Mouse (Mus musculus): ENCODE measurements at regions not wholly inside any gene's neighbourhood (a gene's known extent, or its start where the extent isn't known, plus 50 kb on each side); places are given as distances from the start of the nearest gene placed in this dataset.

DNA sequence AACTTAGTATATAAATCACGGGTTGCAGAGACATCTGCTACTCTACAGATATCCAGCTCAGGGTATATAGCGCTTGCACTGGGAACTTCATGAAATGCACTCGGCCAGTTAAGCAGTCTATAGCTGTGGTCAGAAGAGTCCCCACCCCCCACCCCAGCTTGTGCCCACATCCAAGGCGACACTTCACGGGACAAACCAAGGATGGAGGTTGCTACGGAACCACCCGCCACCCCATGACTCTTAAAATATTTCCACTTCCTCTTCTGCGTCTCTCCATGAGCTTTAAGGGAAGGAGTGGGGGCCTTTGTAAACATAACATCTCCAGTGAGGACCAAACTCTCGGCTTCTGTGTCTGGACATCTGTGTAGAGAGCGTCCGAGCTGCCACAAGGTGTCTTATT, 469.5 kb upstream of the Fam19a5 start:
- H3K9me3 ChIP-seq (ENCODE audit: control insufficient read depth, low read length): peaks cover 17% of the 10 kb centered on the region
- no peaks in the 10 kb centered on the region for H3K4me1 ChIP-seq (ENCODE audit: control insufficient read depth)
- no peak overlapping the region for H3K4me3 ChIP-seq (replicated peaks)
- no peaks in the 10 kb centered on the region for H3K27me3 ChIP-seq (ENCODE audit: control insufficient read depth)
- TF ChIP-seq GATA1 (IDR thresholded peaks at IDR 0.05; ENCODE audit: low read length) (no peak), TAL1 (IDR thresholded peaks at IDR 0.05; ENCODE audit: low read length) (no peak)
- no peaks in the 10 kb centered on the region for H3K36me3 ChIP-seq (ENCODE audit: control insufficient read depth)

- H3K4me3 ChIP-seq (replicated peaks): no peak overlapping the region
- no peak for TF ChIP-seq GATA1 (IDR thresholded peaks at IDR 0.05; ENCODE audit: low read length)
- TF ChIP-seq TAL1 (IDR thresholded peaks at IDR 0.05; ENCODE audit: low read length): no peak
- no peaks in the 10 kb centered on the region for H3K36me3 ChIP-seq (ENCODE audit: control insufficient read depth)
- H3K9me3 ChIP-seq (ENCODE audit: control insufficient read depth, low read length): peaks cover 32% of the 10 kb centered on the region
- no peaks in the 10 kb centered on the region for H3K27me3 ChIP-seq (ENCODE audit: control insufficient read depth)
- H3K4me1 ChIP-seq (ENCODE audit: control insufficient read depth): no peaks in the 10 kb centered on the region
These were observed 454.3 kb upstream of the Fam19a5 start for GRCm38 (mm10) chr15:87089827-87090226.

GRCm38 (mm10) chr15:87091048-87091777, 452.9 kb upstream of the Fam19a5 start:
- peaks cover 33% of the 10 kb centered on the region for H3K9me3 ChIP-seq (ENCODE audit: control insufficient read depth, low read length)

GRCm38 (mm10) chr15:87097206-87097605, 446.9 kb upstream of the Fam19a5 start:
- Histone ChIP-seq H3K9me3 (ENCODE audit: control insufficient read depth, low read length) (peaks cover 39% of the 10 kb centered on the region), H3K36me3 (ENCODE audit: control insufficient read depth) (no peaks in the 10 kb centered on the region), H3K27me3 (ENCODE audit: control insufficient read depth) (no peaks in the 10 kb centered on the region), H3K4me1 (ENCODE audit: control insufficient read depth) (no peaks in the 10 kb centered on the region), H3K4me3 (replicated peaks) (no peak overlapping the region)
- TF ChIP-seq GATA1 (IDR thresholded peaks at IDR 0.05; ENCODE audit: low read length): no peak
- no peak for TF ChIP-seq TAL1 (IDR thresholded peaks at IDR 0.05; ENCODE audit: low read length)

More at GRCm38 (mm10) chr15:87091048-87091777, 452.9 kb upstream of the Fam19a5 start:
- TF ChIP-seq GATA1 (IDR thresholded peaks at IDR 0.05; ENCODE audit: low read length) (no peak), TAL1 (IDR thresholded peaks at IDR 0.05; ENCODE audit: low read length) (no peak)
- no peaks in the 10 kb centered on the region for H3K36me3 ChIP-seq (ENCODE audit: control insufficient read depth)
- no peak overlapping the region for H3K4me3 ChIP-seq (replicated peaks)
- no peaks in the 10 kb centered on the region for H3K4me1 ChIP-seq (ENCODE audit: control insufficient read depth)
- H3K27me3 ChIP-seq (ENCODE audit: control insufficient read depth): no peaks in the 10 kb centered on the region

DNA sequence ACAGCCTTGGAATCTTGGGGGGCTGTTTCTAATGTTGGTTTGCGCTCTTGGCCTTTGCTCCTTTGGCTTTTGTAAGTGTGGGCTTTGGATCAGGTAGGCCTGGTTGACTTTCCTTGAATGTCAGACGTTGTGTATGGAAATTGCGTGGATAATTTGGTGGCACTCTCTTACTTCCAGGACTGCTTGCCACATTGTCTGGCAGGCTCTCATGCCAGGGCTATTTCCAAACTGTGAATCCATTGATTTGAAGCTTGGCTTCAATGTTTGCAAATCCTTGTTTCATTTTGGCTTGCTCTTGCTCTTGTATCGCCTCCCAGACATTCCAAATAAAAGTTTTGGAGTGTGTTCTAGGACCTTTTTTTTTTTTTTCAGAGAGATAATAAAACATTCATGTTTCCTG, 443.0 kb upstream of the Fam19a5 start:
- H3K9me3 ChIP-seq (ENCODE audit: control insufficient read depth, low read length): peaks cover 39% of the 10 kb centered on the region
- TF ChIP-seq TAL1 (IDR thresholded peaks at IDR 0.05; ENCODE audit: low read length): no peak
- TF ChIP-seq GATA1 (IDR thresholded peaks at IDR 0.05; ENCODE audit: low read length): no peak
- no peaks in the 10 kb centered on the region for H3K4me1 ChIP-seq (ENCODE audit: control insufficient read depth)
- H3K36me3 ChIP-seq (ENCODE audit: control insufficient read depth): no peaks in the 10 kb centered on the region
- no peaks in the 10 kb centered on the region for H3K27me3 ChIP-seq (ENCODE audit: control insufficient read depth)
- H3K4me3 ChIP-seq (replicated peaks): no peak overlapping the region

DNA sequence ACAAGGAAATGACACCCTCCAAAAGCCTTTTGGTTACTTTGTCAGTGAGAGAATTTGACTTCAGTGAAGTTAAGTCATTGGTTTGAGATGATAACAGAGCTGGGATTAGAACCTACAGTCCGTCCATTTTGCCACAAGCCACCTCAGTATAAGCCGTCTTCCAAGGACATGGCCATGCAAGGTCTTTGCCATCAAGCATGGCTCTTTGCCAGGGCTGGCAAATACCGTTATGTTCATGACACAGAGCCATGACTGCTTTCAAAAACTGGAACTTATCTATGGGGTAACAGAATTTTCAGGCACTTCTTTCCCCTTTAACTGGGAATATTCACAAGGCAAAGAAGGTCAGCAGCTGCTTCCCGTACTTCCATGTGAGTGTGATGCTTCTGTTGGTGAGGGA, 441.9 kb upstream of the Fam19a5 start:
- Histone ChIP-seq H3K27me3 (ENCODE audit: control insufficient read depth) (no peaks in the 10 kb centered on the region), H3K4me1 (ENCODE audit: control insufficient read depth) (no peaks in the 10 kb centered on the region), H3K36me3 (ENCODE audit: control insufficient read depth) (no peaks in the 10 kb centered on the region), H3K9me3 (ENCODE audit: control insufficient read depth, low read length) (peaks cover 38% of the 10 kb centered on the region), H3K4me3 (replicated peaks) (no peak overlapping the region)
- TF ChIP-seq TAL1 (IDR thresholded peaks at IDR 0.05; ENCODE audit: low read length) (no peak), GATA1 (IDR thresholded peaks at IDR 0.05; ENCODE audit: low read length) (no peak)

- H3K4me3 ChIP-seq (replicated peaks): no peak overlapping the region
- H3K27me3 ChIP-seq (ENCODE audit: control insufficient read depth): no peaks in the 10 kb centered on the region
- TF ChIP-seq GATA1 (IDR thresholded peaks at IDR 0.05; ENCODE audit: low read length) (no peak), TAL1 (IDR thresholded peaks at IDR 0.05; ENCODE audit: low read length) (no peak)
- peaks cover 42% of the 10 kb centered on the region for H3K9me3 ChIP-seq (ENCODE audit: control insufficient read depth, low read length)
- no peaks in the 10 kb centered on the region for H3K36me3 ChIP-seq (ENCODE audit: control insufficient read depth)
- H3K4me1 ChIP-seq (ENCODE audit: control insufficient read depth): no peaks in the 10 kb centered on the region
These were observed 438.1 kb upstream of the Fam19a5 start for GRCm38 (mm10) chr15:87105951-87106350.

- no peaks in the 10 kb centered on the region for H3K27me3 ChIP-seq (ENCODE audit: control insufficient read depth)
- H3K9me3 ChIP-seq (ENCODE audit: control insufficient read depth, low read length): peaks cover 47% of the 10 kb centered on the region
- H3K36me3 ChIP-seq (ENCODE audit: control insufficient read depth): no peaks in the 10 kb centered on the region
- no peaks in the 10 kb centered on the region for H3K4me1 ChIP-seq (ENCODE audit: control insufficient read depth)
- TF ChIP-seq GATA1 (IDR thresholded peaks at IDR 0.05; ENCODE audit: low read length): no peak
- TF ChIP-seq TAL1 (IDR thresholded peaks at IDR 0.05; ENCODE audit: low read length): no peak
- no peak overlapping the region for H3K4me3 ChIP-seq (replicated peaks)
These were observed 436.4 kb upstream of the Fam19a5 start for GRCm38 (mm10) chr15:87107701-87108100.

DNA sequence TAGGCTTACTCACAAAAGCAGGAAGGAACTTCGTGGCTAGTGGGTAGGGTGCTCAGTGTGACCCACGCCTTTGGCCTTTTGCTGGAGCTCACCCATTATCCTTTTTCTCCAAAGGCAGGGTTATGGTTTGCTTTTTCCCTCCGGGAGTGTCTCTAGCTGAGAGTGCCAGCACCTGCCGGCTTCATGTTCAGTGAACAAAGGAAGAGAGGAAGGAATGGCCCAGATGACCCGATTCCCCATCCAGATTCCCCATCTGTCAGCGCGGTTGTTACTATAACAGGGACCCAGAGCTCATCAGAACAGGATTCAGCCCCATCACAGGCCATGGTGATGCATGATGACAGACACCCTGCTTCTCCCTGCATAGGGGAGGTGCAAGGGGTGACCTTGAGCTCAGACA, 435.7 kb upstream of the Fam19a5 start:
- Histone ChIP-seq H3K4me1 (ENCODE audit: control insufficient read depth) (no peaks in the 10 kb centered on the region), H3K36me3 (ENCODE audit: control insufficient read depth) (no peaks in the 10 kb centered on the region), H3K27me3 (ENCODE audit: control insufficient read depth) (no peaks in the 10 kb centered on the region), H3K4me3 (replicated peaks) (no peak overlapping the region), H3K9me3 (ENCODE audit: control insufficient read depth, low read length) (peaks cover 43% of the 10 kb centered on the region)
- TF ChIP-seq TAL1 (IDR thresholded peaks at IDR 0.05; ENCODE audit: low read length) (no peak), GATA1 (IDR thresholded peaks at IDR 0.05; ENCODE audit: low read length) (no peak)

DNA sequence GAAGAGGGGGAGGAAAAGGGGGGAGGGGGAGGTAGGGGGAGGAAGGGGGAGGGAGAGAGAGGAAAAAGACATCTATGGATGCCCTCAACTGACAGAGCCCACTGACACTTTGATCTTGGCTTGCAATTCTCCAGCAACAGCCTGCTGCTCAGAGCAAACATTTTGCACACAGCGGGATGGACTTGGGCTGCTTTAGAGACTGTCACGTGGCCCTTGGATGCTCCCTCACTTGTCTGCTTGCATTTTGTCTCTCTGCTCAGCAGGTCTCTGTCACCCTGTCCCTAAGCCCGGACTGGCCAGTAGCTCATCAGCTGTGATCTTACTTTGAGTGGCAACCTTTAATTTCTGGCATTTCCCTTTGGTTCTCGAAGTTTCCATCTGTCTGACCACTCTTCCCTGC, 421.4 kb upstream of the Fam19a5 start:
- Histone ChIP-seq H3K4me3 (replicated peaks) (no peak overlapping the region), H3K9me3 (ENCODE audit: control insufficient read depth, low read length) (peaks cover 10% of the 10 kb centered on the region; the same call in 1 of the 2 replicates), H3K36me3 (ENCODE audit: control insufficient read depth) (no peaks in the 10 kb centered on the region), H3K27me3 (ENCODE audit: control insufficient read depth) (no peaks in the 10 kb centered on the region), H3K4me1 (ENCODE audit: control insufficient read depth) (no peaks in the 10 kb centered on the region)
- TF ChIP-seq GATA1 (IDR thresholded peaks at IDR 0.05; ENCODE audit: low read length) (no peak), TAL1 (IDR thresholded peaks at IDR 0.05; ENCODE audit: low read length) (no peak)
